Mouse (Mus musculus): Measurements from ENCODE around the gene Fank1. TPM values are rescaled to one million over a fixed set of nuclear protein-coding genes. Genes with fewer than 3 reads are reported as not detected.

The Fank1 gene
- total and polyA plus RNA-seq, 3 experiments, result 0.16 to 0.17 TPM; not detected in 1

- TF ChIP-seq NRF1 (IDR thresholded peaks at IDR 0.05; ENCODE audit: low read depth, low read length) (no peak), BHLHE40 (IDR thresholded peaks at IDR 0.05; ENCODE audit: low read depth, low read length) (no peak), POLR2AphosphoS2 (IDR thresholded peaks at IDR 0.05; ENCODE audit: low read depth, low read length) (no peak), HCFC1 (IDR thresholded peaks at IDR 0.05; ENCODE audit: low read depth, low read length) (no peak), CTCF (conservative IDR thresholded peaks at IDR 0.05 in 1 of 2, IDR thresholded peaks at IDR 0.05 in 1 of 2; ENCODE audit: low read depth in 2 of 2, low read length in 2 of 2) (no peak), MAX (IDR thresholded peaks at IDR 0.05; ENCODE audit: low read length) (no peak), KAT2A (IDR thresholded peaks at IDR 0.05; ENCODE audit: insufficient replicate concordance, low read length) (no peak), ZNF384 (IDR thresholded peaks at IDR 0.05; ENCODE audit: low read depth, low read length) (no peak), TCF12 (IDR thresholded peaks at IDR 0.05; ENCODE audit: low read depth, low read length) (no peak)
- no peak for DNase-seq (ENCODE audit: extremely low read depth)
- no peak overlapping the region for H3K9ac ChIP-seq (ENCODE audit: insufficient read depth, low read depth)
- H3K79me2 ChIP-seq (replicated peaks; ENCODE audit: control insufficient read depth, extremely low read depth, insufficient read depth, poor library complexity, severe bottlenecking), result no peaks in the 10 kb centered on the region
- no peaks in the 10 kb centered on the region for H3K4me1 ChIP-seq (ENCODE audit: control insufficient read depth in 1 of 2, insufficient read depth in 2 of 2)
- in situ Hi-C loops (cut with MboI; ENCODE audit: low pct_ligation_motif_present, low pct_unique_long_range_greater_than_20kb, low sequenced_read_pairs), result no loop called here
- no peaks in the 10 kb centered on the region for H3K36me3 ChIP-seq (replicated peaks in 1 of 2; ENCODE audit: control insufficient read depth in 1 of 2, insufficient read depth in 1 of 2, low read length in 1 of 2)
- no peak overlapping the region for H3K4me2 ChIP-seq (ENCODE audit: insufficient read depth, low read depth, poor library complexity, severe bottlenecking)
- H3K9me3 ChIP-seq (replicated peaks; ENCODE audit: low read length), result peaks cover 20% of the 10 kb centered on the region
- no peak overlapping the region for H3K4me3 ChIP-seq (replicated peaks in 1 of 3; ENCODE audit: low read depth in 2 of 3, low read length in 2 of 3, poor library complexity in 1 of 3)
- no peak overlapping the region for H3K27ac ChIP-seq (ENCODE audit: insufficient read depth, low read depth)
- peaks cover 17% of the 10 kb centered on the region for H3K27me3 ChIP-seq (replicated peaks)
- dilution Hi-C loops (cut with MboI; ENCODE audit: extremely low pct_ligation_motif_present, extremely low pct_unique_long_range_greater_than_20kb, low sequenced_read_pairs), result no loop called here
These were observed 112.6 kb downstream of the Fank1 start for GRCm38 (mm10) chr7:133888926-133889920.

GRCm38 (mm10) chr7:133889986-133890385 lies 113.3 kb downstream of the Fank1 start:
- Histone ChIP-seq H3K4me2 (ENCODE audit: insufficient read depth, low read depth, poor library complexity, severe bottlenecking) (no peak overlapping the region), H3K4me1 (ENCODE audit: control insufficient read depth in 1 of 2, insufficient read depth in 2 of 2) (no peaks in the 10 kb centered on the region), H3K4me3 (replicated peaks in 1 of 3; ENCODE audit: low read depth in 2 of 3, low read length in 2 of 3, poor library complexity in 1 of 3) (no peak overlapping the region), H3K9ac (ENCODE audit: insufficient read depth, low read depth) (no peak overlapping the region), H3K27me3 (replicated peaks) (peaks cover 17% of the 10 kb centered on the region), H3K79me2 (replicated peaks; ENCODE audit: control insufficient read depth, extremely low read depth, insufficient read depth, poor library complexity, severe bottlenecking) (no peaks in the 10 kb centered on the region), H3K9me3 (replicated peaks; ENCODE audit: low read length) (peaks cover 20% of the 10 kb centered on the region), H3K27ac (ENCODE audit: insufficient read depth, low read depth) (no peak overlapping the region), H3K36me3 (replicated peaks in 1 of 2; ENCODE audit: control insufficient read depth in 1 of 2, insufficient read depth in 1 of 2, low read length in 1 of 2) (no peaks in the 10 kb centered on the region)
- DNase-seq (ENCODE audit: extremely low read depth), result no peak
- TF ChIP-seq MAX (IDR thresholded peaks at IDR 0.05; ENCODE audit: low read length) (no peak), UBTF (IDR thresholded peaks at IDR 0.05; ENCODE audit: low read depth, low read length) (no peak), ZC3H11A (IDR thresholded peaks at IDR 0.05; ENCODE audit: low read depth, low read length) (no peak), USF2 (conservative IDR thresholded peaks at IDR 0.05; ENCODE audit: low read depth, low read length) (no peak), MAFK (IDR thresholded peaks at IDR 0.05; ENCODE audit: insufficient replicate concordance, low read length) (no peak), NRF1 (IDR thresholded peaks at IDR 0.05; ENCODE audit: low read depth, low read length) (no peak), NELFE (IDR thresholded peaks at IDR 0.05; ENCODE audit: low read depth, low read length) (no peak), HCFC1 (IDR thresholded peaks at IDR 0.05; ENCODE audit: low read depth, low read length) (no peak), ZMIZ1 (IDR thresholded peaks at IDR 0.05; ENCODE audit: low read depth, low read length) (no peak), CHD2 (IDR thresholded peaks at IDR 0.05; ENCODE audit: low read length) (no peak)
- dilution Hi-C loops (cut with MboI; ENCODE audit: extremely low pct_ligation_motif_present, extremely low pct_unique_long_range_greater_than_20kb, low sequenced_read_pairs), result no loop called here
- in situ Hi-C loops (cut with MboI; ENCODE audit: low pct_ligation_motif_present, low pct_unique_long_range_greater_than_20kb, low sequenced_read_pairs), result no loop called here

Measured in CH12.LX (cell line).